Mouse (Mus musculus) neutrophil, adult 5-6 weeks (primary cell): ENCODE results near the gene Slc11a1. TPM values are rescaled to one million over a fixed set of nuclear protein-coding genes. Genes with fewer than 3 reads are reported as not detected.

Source experiments
- total RNA-seq: library from RNA; stranded (forward); fragments of 200-1000 nt; gene quantifications from 2 replicates; pipeline ENCODE4 v1.2.3, GENCODE M21; 2017

Slc11a1 gene
- total RNA-seq, 1 experiment from 2014 or later, result 164 TPM

Other genes starting within 250 kb of the Slc11a1 start
- 31.9 and 35.6 TPM in 2 replicates for gene Rufy4, start 249.7 kb upstream of the Slc11a1 start, total RNA-seq
- gene Cxcr2, start 221.2 kb upstream of the Slc11a1 start, total RNA-seq, result 1,102 and 1,145 TPM in 2 replicates
- gene Cxcr1, start 180.6 kb upstream of the Slc11a1 start, total RNA-seq, result 16.7 and 20.0 TPM in 2 replicates
- gene Arpc2, start 139.1 kb upstream of the Slc11a1 start, total RNA-seq, result 711 and 718 TPM in 2 replicates
- 0.86 and 1.2 TPM in 2 replicates for gene Gpbar1, start 96.6 kb upstream of the Slc11a1 start, total RNA-seq
- 111 and 118 TPM in 2 replicates for gene Aamp, start 90.5 kb upstream of the Slc11a1 start, total RNA-seq
- gene Pnkd, start 90.3 kb upstream of the Slc11a1 start, total RNA-seq, result 6.1 and 12.7 TPM in 2 replicates
- 1.9 and 5.5 TPM in 2 replicates for gene Tmbim1, start 69.6 kb upstream of the Slc11a1 start, total RNA-seq
- gene Catip, start 13.1 kb upstream of the Slc11a1 start, total RNA-seq, result 0.86 TPM in 1 of 2 replicates, not detected in the other
- 66.9 and 67.8 TPM in 2 replicates for gene Ctdsp1, start 16.3 kb downstream of the Slc11a1 start, total RNA-seq
- gene Vil1, start 34.2 kb downstream of the Slc11a1 start, total RNA-seq, result not detected in 2 replicates
- gene Cnot9, start 130.9 kb downstream of the Slc11a1 start, total RNA-seq, result 17.4 and 19.6 TPM in 2 replicates
- 0.12 and 0.81 TPM in 2 replicates for gene Plcd4, start 167.7 kb downstream of the Slc11a1 start, total RNA-seq
- 27.5 and 31.3 TPM in 2 replicates for gene Usp37, start 169.1 kb downstream of the Slc11a1 start, total RNA-seq
- gene Zfp142, start 213.1 kb downstream of the Slc11a1 start, total RNA-seq, result 18.7 and 21.5 TPM in 2 replicates
- 7.1 and 15.8 TPM in 2 replicates for gene Bcs1l, start 213.1 kb downstream of the Slc11a1 start, total RNA-seq
- gene Rnf25, start 226.2 kb downstream of the Slc11a1 start, total RNA-seq, result 44.4 and 46.8 TPM in 2 replicates
- 0.70 and 0.98 TPM in 2 replicates for gene Stk36, start 226.2 kb downstream of the Slc11a1 start, total RNA-seq